Mouse (Mus musculus) embryonic facial prominence, embryonic 14.5 days (tissue): ENCODE data around the gene Plpp2. TPM values are rescaled to one million over a fixed set of nuclear protein-coding genes. Genes with fewer than 3 reads are reported as not detected.

ENCODE experiments used
- ATAC-seq: fragments of 200-750 bp; cut with Nextera tagmentation; 2 replicates; pipeline ENCODE4 v1.8.0; 2017; ENCODE audit warnings: low read depth, moderate number of reproducible peaks, moderate TSS enrichment
- DNase-seq: peaks from one replicate; pipeline ENCODE4 v3.0.0-alpha.2; 2015; ENCODE audit warnings: low spot score
- H3K27ac ChIP-seq: fragments of 300-500 bp; sonication (generic); replicated peaks from 2 replicates; pipeline ENCODE4 v1.5.1; 2014; ENCODE audit warnings: low read depth, mild to moderate bottlenecking, low read length, moderate library complexity
- H3K27me3 ChIP-seq: fragments of 300-500 bp; sonication (generic); replicated peaks from 2 replicates; pipeline ENCODE4 v1.6.1; 2014; ENCODE audit warnings: low read length; ENCODE audit not compliant: control insufficient read depth, insufficient read depth
- H3K36me3 ChIP-seq: fragments of 300-500 bp; sonication (generic); 2 replicates; pipeline ENCODE4 v1.6.1; 2014; ENCODE audit warnings: low read length, mixed read lengths; ENCODE audit not compliant: control insufficient read depth, insufficient read depth
- H3K4me1 ChIP-seq: fragments of 300-500 bp; sonication (generic); 2 replicates; pipeline ENCODE4 v1.6.1; 2014; ENCODE audit warnings: antibody characterized with exemption, low read length; ENCODE audit not compliant: control insufficient read depth, insufficient read depth
- H3K4me2 ChIP-seq: fragments of 300-500 bp; sonication (generic); 2 replicates; pipeline ENCODE4 v1.6.1; 2014; ENCODE audit warnings: low read depth, mild to moderate bottlenecking, low read length, moderate library complexity, mixed read lengths
- H3K4me3 ChIP-seq: fragments of 300-500 bp; sonication (generic); 2 replicates; pipeline ENCODE4 v1.5.1; 2014; ENCODE audit warnings: low read depth, mild to moderate bottlenecking, low read length
- H3K9ac ChIP-seq: fragments of 300-500 bp; sonication (generic); 2 replicates; pipeline ENCODE4 v1.6.1; 2014; ENCODE audit warnings: low read depth, mild to moderate bottlenecking, low read length, moderate library complexity, mixed read lengths
- H3K9me3 ChIP-seq: fragments of 300-500 bp; sonication (generic); 2 replicates; pipeline ENCODE4 v1.6.1; 2016; ENCODE audit warnings: low read length; ENCODE audit not compliant: control insufficient read depth
- WGBS: fragments of 180-500 bp; shearing (Covaris S2); extraction: QIAGEN DNeasy Blood & Tissue Kit; methylation state at CpG from one replicate; pipeline ENCODE4 v1.1.7; 2014; 5-methylcytosine and 5-hydroxymethylcytosine counted together
- polyA plus RNA-seq: library from polyadenylated mRNA; unstranded; fragments of >200 nt; fragmentation: Nextera tagmentation; extraction: Ambion mirVana; gene quantifications from 2 replicates; pipeline ENCODE4 v1.2.1, GENCODE M21; 2014

The Plpp2 gene
- polyA plus RNA-seq, result 18.1 and 19.9 TPM in 2 replicates

- Histone ChIP-seq H3K4me1 (peaks cover 6% of the 10 kb centered on the region; the same call in 1 of the 2 replicates), H3K27me3 (no peaks in the 10 kb centered on the region), H3K9me3 (no peaks in the 10 kb centered on the region), H3K27ac (no peak within 1 kb of the TSS), H3K4me3 (peak within 1 kb of the TSS; percentile 61), H3K4me2 (peak within 1 kb of the TSS; percentile 96), H3K36me3 (peaks cover 3% of the 10 kb centered on the region; the same call in 1 of the 2 replicates), H3K9ac (peak within 1 kb of the TSS; percentile 71)
- under 1% methylated on average over 45 of the region's 52 CpGs for WGBS
- DNase-seq (peak; percentile 75), ATAC-seq (peak; percentile 74)
Observed at GRCm38 (mm10) chr10:79533126-79533911, at the start of gene Plpp2. TSS of gene Plpp2 (minus strand) at chr10:79533796.

- Histone ChIP-seq H3K9ac (no peak overlapping the region), H3K27me3 (no peaks in the 10 kb centered on the region), H3K36me3 (no peaks in the 10 kb centered on the region), H3K4me1 (no peaks in the 10 kb centered on the region), H3K4me3 (no peak overlapping the region), H3K9me3 (no peaks in the 10 kb centered on the region), H3K27ac (no peak overlapping the region), H3K4me2 (no peak overlapping the region)
- DNase-seq, result no peak
- WGBS, result 88% methylated on average over 8 of the region's 8 CpGs
- no peak for ATAC-seq
Observed at GRCm38 (mm10) chr10:79581501-79581900, 47.9 kb upstream of the Plpp2 start.

- WGBS, result 51% methylated on average over 6 of the region's 6 CpGs
- Histone ChIP-seq H3K36me3 (no peaks in the 10 kb centered on the region), H3K4me2 (no peak overlapping the region), H3K4me1 (no peaks in the 10 kb centered on the region), H3K9ac (no peak overlapping the region), H3K27ac (no peak overlapping the region), H3K9me3 (no peaks in the 10 kb centered on the region), H3K27me3 (no peaks in the 10 kb centered on the region), H3K4me3 (no peak overlapping the region)
- peak; percentile 7 for DNase-seq
- no peak for ATAC-seq
Observed at GRCm38 (mm10) chr10:79580811-79581210, 47.2 kb upstream of the Plpp2 start.

GRCm38 (mm10) chr10:79580356-79580755, 46.8 kb upstream of the Plpp2 start:
- Histone ChIP-seq H3K4me3 (no peak overlapping the region), H3K36me3 (no peaks in the 10 kb centered on the region), H3K9me3 (no peaks in the 10 kb centered on the region), H3K27me3 (no peaks in the 10 kb centered on the region), H3K9ac (no peak overlapping the region), H3K4me1 (no peaks in the 10 kb centered on the region), H3K27ac (no peak overlapping the region), H3K4me2 (no peak overlapping the region)
- DNase-seq (no peak), ATAC-seq (no peak)
- WGBS, result 65% methylated on average over 7 of the region's 7 CpGs

- no peak overlapping the region for H3K4me3 ChIP-seq
- DNase-seq, result no peak
- H3K27me3 ChIP-seq, result no peaks in the 10 kb centered on the region
- no peak overlapping the region for H3K4me2 ChIP-seq
- H3K9ac ChIP-seq, result no peak overlapping the region
- H3K9me3 ChIP-seq, result no peaks in the 10 kb centered on the region
- H3K27ac ChIP-seq, result no peak overlapping the region
- H3K36me3 ChIP-seq, result no peaks in the 10 kb centered on the region
- WGBS, result 77% methylated on average over 11 of the region's 12 CpGs
- no peak for ATAC-seq
- H3K4me1 ChIP-seq, result no peaks in the 10 kb centered on the region
Observed at GRCm38 (mm10) chr10:79579781-79580180, 46.2 kb upstream of the Plpp2 start.

- no peaks in the 10 kb centered on the region for H3K4me1 ChIP-seq
- H3K36me3 ChIP-seq, result no peaks in the 10 kb centered on the region
- no peaks in the 10 kb centered on the region for H3K27me3 ChIP-seq
- no peak overlapping the region for H3K9ac ChIP-seq
- H3K4me2 ChIP-seq, result no peak overlapping the region
- H3K4me3 ChIP-seq, result no peak overlapping the region
- DNase-seq (no peak), ATAC-seq (peak; percentile 15; the same call in 1 of the 2 replicates)
- H3K27ac ChIP-seq, result no peak overlapping the region
- H3K9me3 ChIP-seq, result no peaks in the 10 kb centered on the region
- 67% methylated on average over 7 of the region's 7 CpGs for WGBS
Observed at GRCm38 (mm10) chr10:79578891-79579290, 45.3 kb upstream of the Plpp2 start.

GRCm38 (mm10) chr10:79578276-79578675, 44.7 kb upstream of the Plpp2 start:
- 46% methylated on average over 9 of the region's 9 CpGs for WGBS

GRCm38 (mm10) chr10:79577376-79577775, 43.8 kb upstream of the Plpp2 start:
- no peak overlapping the region for H3K27ac ChIP-seq
- no peaks in the 10 kb centered on the region for H3K27me3 ChIP-seq
- no peaks in the 10 kb centered on the region for H3K9me3 ChIP-seq
- no peak overlapping the region for H3K4me2 ChIP-seq
- no peak overlapping the region for H3K9ac ChIP-seq
- H3K36me3 ChIP-seq, result no peaks in the 10 kb centered on the region
- H3K4me1 ChIP-seq, result no peaks in the 10 kb centered on the region
- 74% methylated on average over 4 of the region's 4 CpGs for WGBS
- ATAC-seq (no peak), DNase-seq (no peak)
- no peak overlapping the region for H3K4me3 ChIP-seq

More at GRCm38 (mm10) chr10:79578276-79578675, 44.7 kb upstream of the Plpp2 start:
- ATAC-seq (no peak), DNase-seq (no peak)
- H3K36me3 ChIP-seq, result no peaks in the 10 kb centered on the region
- no peaks in the 10 kb centered on the region for H3K27me3 ChIP-seq
- H3K4me3 ChIP-seq, result no peak overlapping the region
- H3K9me3 ChIP-seq, result no peaks in the 10 kb centered on the region
- no peak overlapping the region for H3K4me2 ChIP-seq
- no peaks in the 10 kb centered on the region for H3K4me1 ChIP-seq
- no peak overlapping the region for H3K9ac ChIP-seq
- H3K27ac ChIP-seq, result no peak overlapping the region

GRCm38 (mm10) chr10:79575754-79576153, 42.2 kb upstream of the Plpp2 start:
- H3K4me1 ChIP-seq, result no peaks in the 10 kb centered on the region
- ATAC-seq (no peak), DNase-seq (no peak)
- WGBS, result 70% methylated on average over 6 of the region's 6 CpGs
- no peaks in the 10 kb centered on the region for H3K27me3 ChIP-seq
- no peaks in the 10 kb centered on the region for H3K9me3 ChIP-seq
- H3K27ac ChIP-seq, result no peak overlapping the region
- no peaks in the 10 kb centered on the region for H3K36me3 ChIP-seq
- no peak overlapping the region for H3K4me2 ChIP-seq
- no peak overlapping the region for H3K9ac ChIP-seq
- no peak overlapping the region for H3K4me3 ChIP-seq
